Mouse (Mus musculus) stomach, postnatal 0 days (tissue): ENCODE data around the gene Myh7b.

Source experiments
- CTCF ChIP-seq: IDR thresholded peaks from 2 replicates; pipeline ENCODE4 v1.5.1; 2016; ENCODE audit warnings: antibody characterized with exemption, low read depth, mild to moderate bottlenecking, moderate library complexity
- EP300 ChIP-seq: optimal IDR thresholded peaks from 2 replicates; pipeline ENCODE3; 2016; ENCODE audit warnings: antibody characterized with exemption

- TF ChIP-seq CTCF = no peak
- no peak for TF ChIP-seq EP300
Measured at GRCm38 (mm10) chr2:155680591-155680990, 69.6 kb downstream of the Myh7b start.
